Mouse (Mus musculus) embryonic facial prominence, embryonic 10.5 days (tissue): Measurements from ENCODE around the gene Cdk18. TPM values are rescaled to one million over a fixed set of nuclear protein-coding genes. Genes with fewer than 3 reads are reported as not detected.
A peak's percentile ranks its signal among the peaks of the same experiment; 100 is the strongest.

Experiments used
- DNase-seq: peaks from one replicate; pipeline ENCODE4 v3.0.0-alpha.2; 2017; ENCODE audit warnings: low spot score
- H3K27ac ChIP-seq: fragments of 300-500 bp; sonication (generic); replicated peaks from 2 replicates; pipeline ENCODE4 v1.5.1; 2016; ENCODE audit warnings: mild to moderate bottlenecking
- H3K27me3 ChIP-seq: fragments of 300-500 bp; sonication (generic); replicated peaks from 2 replicates; pipeline ENCODE4 v1.6.1; 2016; ENCODE audit warnings: low read depth, mild to moderate bottlenecking; ENCODE audit not compliant: poor library complexity, severe bottlenecking
- H3K36me3 ChIP-seq: fragments of 300-500 bp; sonication (generic); replicated peaks from 2 replicates; pipeline ENCODE4 v1.6.1; 2016; ENCODE audit warnings: mild to moderate bottlenecking, moderate library complexity
- H3K4me1 ChIP-seq: fragments of 300-500 bp; sonication (generic); 2 replicates; pipeline ENCODE4 v1.6.1; 2016
- H3K4me3 ChIP-seq: fragments of 300-500 bp; sonication (generic); 2 replicates; pipeline ENCODE4 v1.5.1; 2016; ENCODE audit warnings: mild to moderate bottlenecking, moderate library complexity
- H3K9me3 ChIP-seq: fragments of 300-500 bp; sonication (generic); 2 replicates; pipeline ENCODE4 v1.6.1; 2016; ENCODE audit warnings: mild to moderate bottlenecking
- WGBS: fragments of 180-500 bp; shearing (Covaris S2); methylation state at CpG from one replicate; pipeline ENCODE4 v1.1.7; 2016; 5-methylcytosine and 5-hydroxymethylcytosine counted together
- polyA plus RNA-seq: library from polyadenylated mRNA; unstranded; fragments of >200 nt; fragmentation: Nextera tagmentation; extraction: Ambion mirVana; gene quantifications from 2 replicates; pipeline ENCODE4 v1.2.1, GENCODE M21; 2016

Cdk18 gene
- polyA plus RNA-seq, 1 experiment from 2014 or later, result 3.2 TPM

DNA sequence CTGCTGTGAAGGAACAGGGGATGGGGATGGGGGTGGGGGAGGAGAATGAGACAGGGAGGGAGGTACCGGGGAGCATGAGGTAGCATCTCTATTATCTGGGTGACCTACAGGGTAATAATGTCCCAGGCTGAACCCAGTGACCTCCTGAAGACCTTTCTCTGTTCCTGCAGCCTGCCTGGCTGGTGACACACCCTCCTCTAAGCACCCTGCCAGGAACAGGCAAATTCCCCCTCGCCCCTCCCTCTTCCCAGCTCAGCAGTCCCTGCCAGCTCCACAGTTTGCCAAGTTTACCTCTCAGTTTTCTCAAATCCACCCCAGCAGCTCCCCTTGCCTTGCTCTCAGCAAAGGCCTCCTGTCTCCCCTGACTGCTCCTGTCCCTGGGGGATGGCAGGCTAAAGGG is 19.3 kb upstream of the Cdk18 start:
- Histone ChIP-seq H3K27ac (no peak overlapping the region), H3K27me3 (peaks cover 44% of the 10 kb centered on the region), H3K9me3 (no peaks in the 10 kb centered on the region), H3K36me3 (no peaks in the 10 kb centered on the region), H3K4me3 (no peak overlapping the region), H3K4me1 (peaks cover 45% of the 10 kb centered on the region)
- WGBS, result 7% methylated on average over 2 of the region's 2 CpGs
- no peak for DNase-seq

- Histone ChIP-seq H3K9me3 (no peaks in the 10 kb centered on the region), H3K27ac (no peak overlapping the region), H3K4me1 (peaks cover 54% of the 10 kb centered on the region), H3K4me3 (peak overlapping the region; percentile 27; the same call in 1 of the 2 replicates), H3K27me3 (peaks cover 52% of the 10 kb centered on the region), H3K36me3 (no peaks in the 10 kb centered on the region)
- DNase-seq, result no peak
- WGBS, result 22% methylated on average over 7 of the region's 7 CpGs
Measured at GRCm38 (mm10) chr1:132157808-132158207, 18.3 kb upstream of the Cdk18 start.

DNA sequence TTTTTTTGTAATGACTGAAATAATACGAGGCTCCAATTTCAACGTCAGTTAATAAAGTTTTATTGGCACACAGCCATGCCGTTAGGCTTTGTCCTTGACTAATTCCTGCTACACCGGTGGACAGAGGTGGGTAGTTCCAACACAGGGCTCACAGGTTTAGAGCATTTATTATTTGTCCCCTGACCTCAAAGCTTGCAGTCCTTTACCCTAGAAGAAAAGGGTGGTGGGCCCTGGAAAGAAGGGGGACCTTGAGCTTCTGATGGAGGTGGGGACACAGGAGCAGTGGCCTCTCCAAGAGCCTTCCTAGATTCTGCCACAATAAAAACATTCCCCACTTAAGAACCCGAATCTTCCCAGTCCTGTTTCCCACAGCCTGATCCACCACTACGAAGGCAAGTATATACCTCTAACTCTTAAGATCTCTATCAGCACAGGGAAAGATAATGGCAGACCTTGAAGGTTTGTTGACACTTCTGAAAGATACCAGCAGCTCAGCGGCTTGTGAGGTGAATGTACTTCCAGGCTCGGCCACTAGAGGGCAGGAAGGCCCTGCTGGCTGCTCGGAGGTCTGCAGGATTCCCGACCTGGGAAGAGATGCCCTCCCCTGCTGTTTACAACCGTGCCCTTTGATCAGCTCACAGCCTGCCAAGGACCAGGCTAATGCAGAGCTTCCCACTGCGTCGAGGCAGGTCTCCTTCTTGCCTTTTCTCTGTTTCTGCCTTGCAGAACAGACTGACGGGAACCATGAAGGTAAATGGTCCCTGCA is 17.7 kb upstream of the Cdk18 start:
- H3K36me3 ChIP-seq, result no peaks in the 10 kb centered on the region
- no peak overlapping the region for H3K27ac ChIP-seq
- peak; percentile 89 for DNase-seq
- H3K4me3 ChIP-seq, result peak overlapping the region; percentile 27; the same call in 1 of the 2 replicates
- no peaks in the 10 kb centered on the region for H3K9me3 ChIP-seq
- H3K27me3 ChIP-seq, result peaks cover 53% of the 10 kb centered on the region
- H3K4me1 ChIP-seq, result peaks cover 56% of the 10 kb centered on the region
- WGBS, result 24% methylated on average over 14 of the region's 14 CpGs

GRCm38 (mm10) chr1:132155737-132156136 is 16.3 kb upstream of the Cdk18 start:
- peak; percentile 84 for DNase-seq
- Histone ChIP-seq H3K4me1 (peaks cover 55% of the 10 kb centered on the region), H3K27me3 (peaks cover 54% of the 10 kb centered on the region), H3K4me3 (no peak overlapping the region), H3K9me3 (no peaks in the 10 kb centered on the region), H3K27ac (no peak overlapping the region), H3K36me3 (no peaks in the 10 kb centered on the region)
- 16% methylated on average over 6 of the region's 6 CpGs for WGBS

GRCm38 (mm10) chr1:132153691-132154090 is 14.2 kb upstream of the Cdk18 start:
- Histone ChIP-seq H3K36me3 (no peaks in the 10 kb centered on the region), H3K27ac (no peak overlapping the region), H3K4me1 (peaks cover 42% of the 10 kb centered on the region), H3K4me3 (no peak overlapping the region), H3K9me3 (no peaks in the 10 kb centered on the region), H3K27me3 (peaks cover 34% of the 10 kb centered on the region)
- no peak for DNase-seq
- WGBS, result 10% methylated on average over 8 of the region's 8 CpGs

GRCm38 (mm10) chr1:132153086-132153690 is 13.7 kb upstream of the Cdk18 start:
- DNase-seq, result no peak
- no peak overlapping the region for H3K4me3 ChIP-seq
- peaks cover 37% of the 10 kb centered on the region for H3K4me1 ChIP-seq
- 21% methylated on average over 15 of the region's 15 CpGs for WGBS
- H3K9me3 ChIP-seq, result no peaks in the 10 kb centered on the region
- no peak overlapping the region; the same call in 1 of the 2 replicates for H3K27ac ChIP-seq
- H3K27me3 ChIP-seq, result peaks cover 28% of the 10 kb centered on the region
- H3K36me3 ChIP-seq, result no peaks in the 10 kb centered on the region

DNA sequence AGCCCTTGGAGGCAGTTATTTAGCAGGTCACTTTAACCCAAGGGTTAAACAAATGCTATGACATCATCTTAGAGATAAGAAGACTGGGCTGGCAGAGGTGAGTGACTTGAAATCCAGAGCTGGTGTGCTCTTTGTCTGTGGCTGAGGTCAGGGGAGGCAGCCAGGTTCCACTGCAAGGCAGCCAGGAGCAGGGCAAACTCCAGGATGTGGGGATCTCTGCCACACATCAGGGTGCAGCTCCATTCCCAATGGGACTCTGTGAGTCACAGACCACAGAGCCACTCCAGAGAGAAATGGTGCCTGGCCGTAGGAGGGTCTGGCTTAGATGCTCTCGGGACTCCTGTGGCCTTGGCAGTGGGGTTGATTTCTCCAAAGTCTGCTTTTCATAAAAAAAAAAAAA is 12.4 kb upstream of the Cdk18 start:
- 64% methylated on average over 2 of the region's 2 CpGs for WGBS

DNA sequence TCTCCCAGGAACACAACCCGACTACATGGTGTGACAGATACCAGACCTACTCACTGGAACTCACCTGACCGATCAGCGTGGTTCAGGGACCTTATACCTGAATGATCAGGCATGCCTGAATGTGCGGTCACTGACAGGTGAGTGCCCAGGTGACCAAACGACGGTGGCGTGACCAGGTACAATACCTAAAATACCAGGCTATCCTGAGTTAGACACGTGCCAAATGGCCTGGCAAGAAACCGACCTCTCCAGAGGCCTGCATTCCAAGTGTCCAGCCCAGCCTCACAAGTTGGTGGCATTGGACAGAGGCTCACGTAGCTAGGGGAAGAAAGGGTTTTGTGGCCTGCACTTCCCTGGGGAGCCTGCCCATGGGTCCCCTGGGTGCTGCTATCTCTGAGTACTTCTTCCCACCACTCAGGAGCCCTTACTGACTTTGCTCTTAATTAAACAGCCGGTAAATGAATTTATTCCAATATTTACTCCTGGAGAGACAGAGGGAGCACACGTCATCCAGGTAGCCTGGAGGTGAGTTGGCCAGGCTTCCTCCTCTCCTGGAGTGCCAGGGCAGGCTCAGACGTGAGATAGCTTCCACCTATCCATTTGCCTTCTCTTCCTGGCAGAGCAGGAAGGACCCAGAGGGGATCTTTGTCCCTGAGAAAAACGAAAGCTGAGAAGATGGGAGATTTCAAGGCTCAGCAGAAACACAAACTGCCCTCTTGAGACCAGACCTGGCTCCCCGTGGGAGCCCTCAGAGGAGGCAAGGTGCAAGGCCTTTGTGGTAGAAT is 11.5 kb upstream of the Cdk18 start:
- Histone ChIP-seq H3K27me3 (peaks cover 22% of the 10 kb centered on the region), H3K27ac (no peak overlapping the region), H3K4me1 (peaks cover 26% of the 10 kb centered on the region), H3K9me3 (no peaks in the 10 kb centered on the region), H3K36me3 (no peaks in the 10 kb centered on the region), H3K4me3 (no peak overlapping the region)
- WGBS, result 70% methylated on average over 15 of the region's 15 CpGs
- no peak for DNase-seq

More for the DNA sequence above, 12.4 kb upstream of the Cdk18 start:
- no peaks in the 10 kb centered on the region for H3K36me3 ChIP-seq
- H3K4me3 ChIP-seq, result no peak overlapping the region
- H3K27me3 ChIP-seq, result peaks cover 22% of the 10 kb centered on the region
- no peaks in the 10 kb centered on the region for H3K9me3 ChIP-seq
- peaks cover 26% of the 10 kb centered on the region for H3K4me1 ChIP-seq
- peak overlapping the region; percentile 30; the same call in 1 of the 2 replicates for H3K27ac ChIP-seq
- no peak for DNase-seq

GRCm38 (mm10) chr1:132150171-132150570 is 10.7 kb upstream of the Cdk18 start:
- Histone ChIP-seq H3K4me1 (peaks cover 26% of the 10 kb centered on the region), H3K27ac (no peak overlapping the region; the same call in 1 of the 2 replicates), H3K4me3 (no peak overlapping the region), H3K9me3 (no peaks in the 10 kb centered on the region), H3K36me3 (no peaks in the 10 kb centered on the region), H3K27me3 (peaks cover 22% of the 10 kb centered on the region)
- WGBS, result 43% methylated on average over 1 of the region's 1 CpGs
- no peak for DNase-seq

DNA sequence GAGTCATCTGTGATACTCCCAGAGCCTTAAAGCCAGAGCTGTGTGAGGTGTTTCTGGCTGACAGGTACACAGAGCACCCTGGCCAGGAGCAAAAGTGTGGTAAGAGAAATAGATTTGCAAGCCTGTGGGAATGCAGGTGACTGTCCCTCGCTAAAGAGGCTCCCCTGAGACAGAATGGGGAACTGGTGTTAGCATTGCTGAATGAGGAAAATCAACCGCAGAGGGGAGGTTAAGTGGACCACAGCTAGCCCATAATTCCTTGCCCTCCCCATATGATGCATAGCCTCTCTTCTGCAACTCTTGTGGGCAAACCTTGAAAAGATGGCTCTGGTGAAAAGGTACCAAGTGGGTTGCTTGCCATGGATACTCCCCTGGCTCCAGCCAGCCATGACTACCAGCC is 9.9 kb upstream of the Cdk18 start:
- WGBS, result 68% methylated on average over 2 of the region's 2 CpGs

DNA sequence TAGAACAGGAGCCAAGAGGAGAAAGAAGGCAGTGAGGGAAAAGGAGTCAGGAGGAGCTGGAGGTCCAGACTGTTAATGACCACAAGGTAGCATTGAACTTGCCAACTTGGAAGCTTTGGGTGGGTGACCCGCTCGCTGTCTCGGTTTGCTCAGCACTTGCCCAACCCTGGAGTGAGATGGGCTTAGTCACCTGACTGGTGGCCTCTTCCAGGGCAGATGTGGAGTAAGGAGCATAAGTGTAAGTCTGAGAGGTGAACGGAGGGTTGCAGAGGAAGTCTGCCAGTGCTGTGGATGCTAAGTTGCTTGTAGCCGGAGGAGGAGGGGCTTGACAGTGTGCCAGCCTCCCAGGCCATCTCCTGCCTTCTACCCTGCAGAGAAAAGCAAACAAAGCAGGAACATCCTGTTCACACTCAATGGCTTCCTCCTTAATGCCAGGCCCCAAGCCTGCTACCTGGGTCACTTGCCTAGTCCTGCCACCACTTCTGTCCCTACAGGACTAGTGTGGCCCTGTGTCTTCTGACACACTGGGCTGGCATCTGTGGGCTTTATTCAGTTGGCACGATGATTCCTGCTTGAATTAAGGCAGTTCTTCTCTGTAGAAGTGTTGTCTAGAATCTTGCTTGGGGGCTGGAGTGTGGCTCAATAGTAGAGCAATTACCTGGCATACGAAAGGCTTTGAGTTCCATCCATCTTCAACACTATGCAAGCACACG is 6.6 kb upstream of the Cdk18 start:
- WGBS, result 87% methylated on average over 8 of the region's 8 CpGs
- peaks cover 16% of the 10 kb centered on the region for H3K27me3 ChIP-seq
- H3K9me3 ChIP-seq, result no peaks in the 10 kb centered on the region
- H3K36me3 ChIP-seq, result no peaks in the 10 kb centered on the region
- peaks cover 33% of the 10 kb centered on the region for H3K4me1 ChIP-seq
- H3K4me3 ChIP-seq, result no peak overlapping the region
- H3K27ac ChIP-seq, result no peak overlapping the region
- no peak for DNase-seq

More for the DNA sequence above, 9.9 kb upstream of the Cdk18 start:
- no peak for DNase-seq
- no peak overlapping the region for H3K4me3 ChIP-seq
- H3K27me3 ChIP-seq, result peaks cover 22% of the 10 kb centered on the region
- no peaks in the 10 kb centered on the region for H3K9me3 ChIP-seq
- no peak overlapping the region for H3K27ac ChIP-seq
- H3K4me1 ChIP-seq, result peaks cover 27% of the 10 kb centered on the region
- H3K36me3 ChIP-seq, result no peaks in the 10 kb centered on the region

DNA sequence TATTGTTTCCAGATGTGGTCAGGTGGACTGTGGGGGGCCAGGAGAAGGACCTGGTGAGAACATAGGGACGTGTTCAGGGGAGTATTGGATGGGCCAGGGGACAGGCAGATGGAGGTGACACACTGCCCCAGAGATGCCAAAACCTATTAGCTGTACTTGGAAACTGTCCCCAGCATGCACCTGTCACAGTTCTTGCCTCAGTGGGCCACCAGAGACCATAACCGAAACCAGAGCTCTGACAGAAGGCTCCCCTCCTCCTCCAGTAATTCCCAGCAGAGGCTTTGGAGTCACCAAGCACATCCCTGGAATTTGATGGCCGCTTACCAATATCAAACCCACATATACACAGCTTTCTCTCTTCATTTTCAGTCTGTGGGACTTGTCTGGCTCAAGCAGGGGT is 5.4 kb upstream of the Cdk18 start:
- H3K9me3 ChIP-seq, result no peaks in the 10 kb centered on the region
- no peak overlapping the region for H3K27ac ChIP-seq
- H3K4me1 ChIP-seq, result peaks cover 40% of the 10 kb centered on the region
- DNase-seq, result no peak
- H3K36me3 ChIP-seq, result no peaks in the 10 kb centered on the region
- peaks cover 26% of the 10 kb centered on the region for H3K27me3 ChIP-seq
- no peak overlapping the region for H3K4me3 ChIP-seq
- 80% methylated on average over 3 of the region's 3 CpGs for WGBS
